Mouse (Mus musculus): ENCODE measurements at regions not wholly inside any gene's neighbourhood (a gene's known extent, or its start where the extent isn't known, plus 50 kb on each side); places are given as distances from the start of the nearest gene placed in this dataset.

DNA sequence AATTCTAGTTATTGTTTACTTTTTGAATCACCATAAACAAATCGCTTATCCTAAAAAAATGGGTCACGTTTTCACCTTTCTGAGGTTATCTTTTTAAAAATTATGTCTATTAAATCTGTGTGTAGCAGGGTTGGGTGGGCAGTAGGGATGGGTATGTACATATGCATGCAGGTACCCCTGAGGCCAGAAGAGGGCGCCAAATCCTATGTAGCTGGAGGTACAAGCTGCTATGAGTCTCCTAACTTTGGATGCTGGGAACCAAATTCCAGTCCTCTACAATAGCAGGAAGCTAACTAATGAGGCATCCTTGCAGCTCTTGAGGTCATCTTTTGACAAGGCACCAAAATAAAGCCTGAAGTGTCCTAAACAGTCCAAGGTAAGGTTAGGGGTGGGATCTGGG, 714.8 kb upstream of the Sox9 start:
- DNase-seq (ENCODE audit: extremely low spot score in 1 of 2, low spot score in 1 of 2), result no peak

DNA sequence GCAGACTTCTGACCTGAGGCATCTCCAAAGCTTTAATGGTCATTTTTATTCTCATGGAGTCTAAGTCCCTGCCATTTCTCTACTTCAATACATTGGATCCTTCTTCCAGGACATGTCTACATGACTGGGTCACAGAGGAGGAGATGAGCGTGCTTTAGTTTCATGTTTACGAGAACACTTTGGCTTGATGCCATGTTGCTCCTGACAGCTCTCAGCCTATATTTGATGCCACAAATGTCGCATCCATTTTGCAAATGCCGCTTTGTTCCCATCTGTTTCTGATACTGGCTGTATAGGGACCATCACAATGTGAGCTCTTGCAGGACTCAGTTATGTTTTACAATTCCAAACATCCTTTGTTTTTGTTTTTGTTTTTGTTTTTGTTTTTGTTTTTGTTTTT, 713.2 kb upstream of the Sox9 start:
- no peak for DNase-seq (ENCODE audit: extremely low spot score in 1 of 2, low spot score in 1 of 2)

DNA sequence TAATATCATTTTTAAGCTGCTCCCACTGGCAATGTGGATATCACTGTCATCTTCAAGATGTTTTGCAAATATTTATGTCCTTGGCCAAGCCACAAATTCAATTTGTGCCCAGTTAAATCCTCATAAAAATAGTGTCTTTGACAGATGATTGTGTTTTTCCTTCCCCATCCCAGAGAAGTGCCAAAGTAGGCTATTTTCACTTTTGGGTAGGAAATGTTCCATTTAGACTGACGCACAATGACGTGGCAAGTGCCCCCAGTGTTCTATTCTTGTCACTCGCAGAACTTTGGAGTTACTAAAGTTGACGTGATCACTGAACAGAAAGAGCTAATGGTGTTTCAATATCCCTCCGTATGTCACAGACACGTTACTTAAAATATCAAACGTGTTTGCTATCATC, 710.5 kb upstream of the Sox9 start:
- DNase-seq (ENCODE audit: extremely low spot score in 1 of 2, low spot score in 1 of 2), result peak; percentile 24 to 67

DNA sequence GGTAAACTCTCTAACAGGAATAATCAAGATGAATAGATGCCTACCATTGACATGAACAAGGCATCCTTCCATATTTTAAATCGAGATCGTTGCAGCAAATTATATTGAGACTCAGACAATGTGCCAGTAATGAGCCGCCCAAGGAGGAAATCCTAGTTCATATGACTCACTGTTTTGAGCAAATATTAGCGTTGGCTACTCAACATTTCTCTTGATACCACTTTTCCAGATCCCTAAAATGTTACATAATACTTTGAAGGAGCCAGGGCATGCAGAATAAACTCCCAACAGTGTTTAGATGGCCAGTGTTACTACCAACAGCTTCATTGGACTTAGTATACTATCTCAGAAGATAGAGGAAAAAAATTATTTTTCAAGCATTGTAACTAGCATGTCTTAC, 700.6 kb upstream of the Sox9 start:
- DNase-seq (ENCODE audit: extremely low spot score in 1 of 2, low spot score in 1 of 2), result no peak

DNA sequence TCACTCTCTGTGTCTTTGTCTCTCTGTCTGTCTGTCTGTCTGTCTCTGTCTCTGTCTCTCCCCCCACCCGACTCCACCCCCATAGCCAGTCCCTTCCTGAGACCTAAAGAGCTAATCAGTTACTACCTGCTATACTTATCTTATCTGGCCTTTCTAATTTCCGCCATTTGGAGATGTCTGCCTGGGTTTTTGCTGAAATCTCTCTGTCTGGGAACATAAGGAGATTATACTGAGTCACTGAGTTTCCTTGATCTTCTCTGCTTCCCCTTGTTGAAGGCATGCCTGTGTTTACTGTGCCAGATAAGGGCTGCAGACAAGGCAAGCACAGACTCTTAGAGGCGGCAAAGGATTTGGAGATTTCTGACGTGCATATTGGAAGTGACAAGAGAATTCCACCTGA, 699.0 kb upstream of the Sox9 start:
- DNase-seq (ENCODE audit: extremely low spot score in 1 of 2, low spot score in 1 of 2), result no peak

DNA sequence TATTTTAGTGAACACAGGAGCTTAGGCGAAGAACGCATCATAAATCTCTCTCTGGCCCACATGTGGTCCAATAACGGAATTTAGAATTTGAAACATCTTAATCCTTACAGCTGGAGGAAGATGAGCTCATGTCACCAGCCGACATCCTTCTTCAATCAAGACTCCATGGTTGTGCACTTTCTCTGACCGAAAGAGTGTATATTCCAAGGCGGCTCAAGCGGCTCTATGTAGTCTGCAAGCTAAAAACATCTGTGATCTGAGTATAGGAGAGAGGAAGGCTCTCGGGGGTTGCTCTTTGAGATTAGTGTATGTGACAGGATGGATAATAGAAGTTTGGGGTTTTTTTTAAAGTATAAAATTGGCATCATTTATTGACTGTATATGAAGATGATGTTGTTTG, 689.9 kb upstream of the Sox9 start:
- DNase-seq (ENCODE audit: extremely low spot score in 1 of 2, low spot score in 1 of 2), result no peak

DNA sequence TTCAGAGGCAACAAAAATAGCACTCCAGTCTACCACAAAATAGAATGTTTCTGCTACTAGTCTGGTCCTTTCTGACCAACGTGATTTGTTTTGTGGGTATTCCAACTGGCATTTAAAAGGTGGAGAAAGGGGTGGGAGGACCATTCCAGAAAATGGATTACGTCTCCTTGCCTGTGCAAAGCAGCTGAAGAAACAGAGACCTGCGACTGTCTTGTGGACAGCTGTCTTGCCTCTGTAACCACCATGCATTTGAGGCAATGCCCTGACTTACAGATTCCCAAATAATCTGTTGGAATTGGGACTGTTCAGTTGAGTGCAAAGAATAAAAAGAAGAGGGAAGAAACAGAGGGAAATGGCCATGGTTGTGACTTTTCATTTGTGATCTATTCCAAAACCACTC, 687.0 kb upstream of the Sox9 start:
- DNase-seq (ENCODE audit: extremely low spot score in 1 of 2, low spot score in 1 of 2), result no peak

DNA sequence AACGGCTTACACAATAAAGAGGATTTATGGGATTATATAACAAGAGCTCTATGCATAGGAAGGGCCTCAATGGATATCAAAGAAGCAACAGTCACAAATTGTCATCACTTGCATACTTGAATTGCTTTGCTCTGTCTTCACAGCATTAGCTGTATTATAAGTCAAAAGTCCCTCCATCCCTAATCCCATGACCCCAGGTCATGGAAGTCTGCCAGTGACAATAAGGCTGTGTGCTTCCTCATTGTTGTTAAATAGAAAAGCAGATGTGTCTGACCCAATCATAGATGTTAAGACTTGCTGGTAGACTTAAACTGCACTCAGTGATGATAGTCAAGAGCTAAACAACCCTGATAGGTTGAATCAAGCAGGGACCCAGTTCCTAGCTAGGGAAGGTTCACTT, 683.9 kb upstream of the Sox9 start:
- DNase-seq (ENCODE audit: extremely low spot score in 1 of 2, low spot score in 1 of 2), result no peak

DNA sequence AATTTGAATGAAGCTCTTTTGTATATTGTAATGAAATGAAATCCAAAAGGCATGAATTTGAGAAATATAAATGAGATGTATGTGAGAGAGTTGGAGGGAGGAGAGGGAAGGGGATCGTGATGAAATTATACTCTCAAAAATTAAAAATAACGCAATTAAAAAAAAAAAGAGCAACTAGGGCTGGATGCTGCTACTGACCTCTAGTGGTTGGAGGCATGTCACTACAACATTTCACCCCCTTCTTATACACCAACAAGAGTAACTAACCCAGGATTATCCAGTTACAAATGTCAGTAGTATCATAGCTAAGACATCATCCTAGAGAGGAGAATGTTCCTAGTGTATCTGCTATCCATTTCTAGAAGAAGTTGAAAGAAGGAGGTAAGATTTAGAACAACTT, 678.8 kb upstream of the Sox9 start:
- no peak for DNase-seq (ENCODE audit: extremely low spot score in 1 of 2, low spot score in 1 of 2)

DNA sequence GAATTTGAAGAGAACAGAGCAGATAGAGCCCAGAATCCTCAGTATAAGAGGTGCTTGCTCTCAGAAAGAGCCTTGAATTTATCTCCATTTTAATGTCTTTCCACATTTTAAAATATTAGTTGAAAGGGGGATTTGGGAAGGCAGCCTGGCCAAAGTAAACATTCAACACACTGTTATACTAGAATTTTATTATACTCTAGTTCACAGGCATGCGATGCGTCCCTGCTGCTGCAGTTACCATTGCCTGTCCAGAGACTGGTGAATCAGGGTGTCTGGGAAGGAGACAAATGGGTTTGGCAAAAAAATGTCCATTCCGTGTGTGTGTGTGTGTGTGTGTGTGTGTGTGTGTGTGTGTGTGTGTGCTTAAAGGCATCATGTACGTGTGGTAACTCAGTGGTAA, 675.1 kb upstream of the Sox9 start:
- peak in 1 of 2 experiments; percentile 9 for DNase-seq (ENCODE audit: extremely low spot score in 1 of 2, low spot score in 1 of 2)

DNA sequence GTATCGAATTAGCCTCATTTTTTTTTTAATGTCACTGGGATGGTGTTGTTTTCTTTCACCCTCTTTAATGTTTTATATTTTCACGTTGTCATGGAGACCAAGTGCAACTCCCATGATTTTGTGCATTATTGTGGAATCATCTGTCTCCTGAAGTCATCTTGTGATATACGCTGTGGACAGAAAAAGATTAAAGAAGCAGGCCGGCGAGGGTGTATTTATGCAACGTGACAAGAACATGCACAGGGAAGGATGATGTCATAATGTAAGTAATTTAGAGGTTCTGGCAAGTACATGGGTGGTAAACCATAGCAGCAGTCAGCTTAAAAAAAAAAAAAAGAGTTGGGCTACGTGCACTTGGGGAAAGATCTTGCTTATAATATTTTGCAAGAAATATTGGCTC, 674.7 kb upstream of the Sox9 start:
- DNase-seq (ENCODE audit: extremely low spot score in 1 of 2, low spot score in 1 of 2), result peak; percentile 59 to 62

DNA sequence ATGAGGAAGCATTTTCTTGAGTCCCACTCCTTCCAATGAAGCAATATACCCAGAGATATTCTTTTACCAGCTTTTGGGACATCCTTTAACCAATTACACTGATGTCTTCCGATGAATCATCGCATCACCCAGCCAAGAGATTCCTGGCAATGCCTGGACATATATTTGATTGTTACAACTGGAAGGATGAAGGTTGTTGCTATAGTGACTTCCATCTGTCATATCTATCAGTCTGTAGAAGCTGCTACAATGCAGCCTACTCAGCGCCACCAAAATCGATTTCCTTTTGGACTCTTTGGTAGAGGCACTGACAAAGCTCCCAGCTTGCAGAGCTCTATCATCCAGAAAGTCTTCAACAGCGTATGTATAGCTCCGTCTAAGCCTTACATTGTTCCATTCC, 661.0 kb upstream of the Sox9 start:
- DNase-seq (ENCODE audit: extremely low spot score in 1 of 2, low spot score in 1 of 2), result peak in 1 of 2 experiments; percentile 49

DNA sequence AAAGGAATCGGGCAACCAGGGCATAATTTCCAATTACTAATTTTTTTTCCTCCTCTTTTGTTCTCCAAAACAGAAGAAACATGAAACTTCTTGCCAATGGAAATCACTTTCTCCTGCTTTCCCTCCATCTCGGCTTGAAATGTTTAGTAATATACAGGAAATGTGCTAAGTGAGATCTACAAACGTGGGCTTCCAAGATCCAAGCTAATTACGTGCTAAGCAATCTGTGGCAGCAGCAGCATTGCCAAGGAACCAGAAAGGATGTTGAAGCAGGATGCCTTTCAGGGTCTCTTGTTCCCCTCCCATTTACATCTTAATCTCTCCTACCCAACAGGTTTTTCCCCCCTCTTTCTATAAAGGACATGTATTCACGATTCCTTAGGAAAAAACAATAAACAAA, 660.2 kb upstream of the Sox9 start:
- peak in 1 of 2 experiments; percentile 23 for DNase-seq (ENCODE audit: extremely low spot score in 1 of 2, low spot score in 1 of 2)

DNA sequence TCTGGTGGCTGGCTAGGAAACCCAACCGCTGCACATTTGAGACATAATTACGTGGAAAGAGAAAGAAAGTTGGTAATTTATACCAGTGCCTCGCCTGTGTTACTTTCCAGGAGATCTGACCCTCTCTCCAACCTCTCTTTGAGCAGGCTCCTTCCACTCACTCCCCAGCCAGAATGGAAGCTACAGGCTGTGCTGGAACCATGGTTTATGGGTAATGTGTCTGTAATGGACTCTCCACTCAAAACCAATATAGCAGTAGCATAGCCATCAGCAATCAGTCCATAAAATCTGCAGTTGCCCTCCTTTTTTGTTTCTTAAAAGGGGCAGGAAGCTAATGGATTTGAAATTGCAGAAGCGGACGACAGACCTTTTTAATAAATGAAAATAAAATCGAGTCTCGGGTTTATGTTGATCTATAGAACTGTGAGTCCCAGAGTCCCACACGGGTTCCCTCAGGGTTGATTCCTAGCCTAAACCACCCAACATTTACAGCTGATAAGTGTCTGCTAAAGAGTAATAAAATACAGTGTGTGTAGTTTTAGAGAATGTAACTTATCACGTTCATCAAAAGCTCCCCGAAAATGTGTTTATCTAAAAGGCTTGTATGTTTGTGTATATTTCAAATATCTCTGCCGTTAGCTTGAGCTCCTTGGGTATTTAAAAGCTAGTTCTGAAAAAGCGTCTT, 656.6 kb upstream of the Sox9 start:
- DNase-seq (ENCODE audit: extremely low spot score in 1 of 2, low spot score in 1 of 2), result no peak

DNA sequence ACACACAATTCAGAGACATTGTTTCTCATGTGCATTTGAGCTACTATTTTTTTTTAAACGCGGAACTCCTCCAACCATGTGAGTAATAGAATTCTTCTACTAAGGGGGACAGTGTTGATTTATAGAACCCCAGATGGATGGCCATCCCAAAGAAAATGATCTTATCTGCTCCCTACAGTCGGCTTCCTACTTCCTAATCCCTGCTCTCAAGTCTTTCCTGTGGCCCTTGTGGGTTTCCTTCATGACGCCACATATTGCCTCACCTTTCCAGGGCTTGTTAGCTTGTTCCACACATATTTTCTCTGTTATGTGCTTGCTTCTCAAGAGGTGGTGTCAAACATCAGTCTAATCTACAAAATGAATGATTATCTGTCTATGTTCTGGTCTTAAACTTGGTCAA, 651.9 kb upstream of the Sox9 start:
- DNase-seq (ENCODE audit: extremely low spot score in 1 of 2, low spot score in 1 of 2), result no peak

DNA sequence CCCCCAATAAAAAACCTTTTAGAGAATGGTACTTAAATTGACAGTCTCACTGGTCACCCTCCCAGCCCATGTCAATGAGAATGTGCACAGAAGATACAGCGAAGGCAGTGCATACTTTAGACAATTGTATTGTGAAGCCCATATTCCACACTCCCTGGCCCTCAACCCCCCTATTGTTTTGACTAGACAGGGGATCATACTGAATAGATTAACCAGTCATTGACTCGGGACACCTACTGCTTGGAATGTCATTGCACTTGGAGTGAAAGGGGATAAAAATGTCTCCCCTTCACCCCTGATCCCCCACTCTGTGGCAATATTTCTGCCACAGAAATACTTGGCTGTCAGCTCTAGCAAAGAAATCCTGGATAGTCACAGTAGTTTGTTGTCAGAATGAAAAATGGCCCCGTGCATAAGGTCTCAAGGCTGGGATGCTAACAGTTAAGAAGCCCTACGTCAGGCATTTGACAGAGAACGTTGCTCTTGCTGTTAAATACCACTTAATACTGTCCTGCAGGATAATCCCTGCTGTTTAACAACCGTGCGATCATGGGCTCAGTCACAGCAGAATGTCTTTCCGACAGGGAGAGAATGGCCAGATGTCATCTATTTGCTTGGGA, 644.5 kb upstream of the Sox9 start:
- no peak for DNase-seq (ENCODE audit: extremely low spot score in 1 of 2, low spot score in 1 of 2)

DNA sequence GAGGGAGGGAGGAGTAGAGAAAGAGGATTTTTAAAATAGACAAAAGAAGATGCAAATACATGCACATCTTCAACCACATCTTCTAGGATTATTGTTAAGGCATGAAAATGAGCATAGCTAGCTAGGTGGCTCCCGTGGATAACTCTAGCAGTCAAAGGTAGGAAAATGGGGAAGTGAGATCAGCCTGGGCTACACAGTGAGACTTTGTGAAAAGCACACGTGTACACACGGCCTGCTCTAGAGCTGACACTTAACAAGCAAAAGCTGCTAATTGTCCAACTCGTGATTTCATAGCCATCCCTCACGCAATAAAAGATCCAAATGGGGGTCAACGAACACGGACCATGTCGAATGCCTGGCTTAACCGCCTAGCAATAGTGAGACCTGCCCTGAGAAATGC, 642.0 kb upstream of the Sox9 start:
- DNase-seq (ENCODE audit: extremely low spot score in 1 of 2, low spot score in 1 of 2), result no peak

DNA sequence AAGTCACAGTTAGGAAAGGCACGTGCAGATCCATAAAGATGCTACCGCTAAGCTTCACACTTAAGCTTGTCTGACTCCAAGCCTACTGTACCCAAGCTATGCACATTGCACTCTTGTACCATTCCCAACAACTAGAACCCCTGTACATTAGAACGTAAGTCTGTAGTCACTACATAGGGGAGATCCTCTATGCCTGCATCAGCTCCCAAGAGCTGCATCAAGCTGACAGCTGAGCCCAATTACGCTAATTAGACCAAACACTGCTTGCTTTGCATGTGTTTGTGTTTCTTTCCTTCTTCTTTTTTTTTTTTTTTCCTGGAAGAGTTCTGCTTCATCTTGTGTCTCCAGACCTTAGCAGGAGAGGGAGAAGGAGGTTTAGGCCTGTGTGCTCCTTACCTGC, 641.5 kb upstream of the Sox9 start:
- no peak for DNase-seq (ENCODE audit: extremely low spot score in 1 of 2, low spot score in 1 of 2)

DNA sequence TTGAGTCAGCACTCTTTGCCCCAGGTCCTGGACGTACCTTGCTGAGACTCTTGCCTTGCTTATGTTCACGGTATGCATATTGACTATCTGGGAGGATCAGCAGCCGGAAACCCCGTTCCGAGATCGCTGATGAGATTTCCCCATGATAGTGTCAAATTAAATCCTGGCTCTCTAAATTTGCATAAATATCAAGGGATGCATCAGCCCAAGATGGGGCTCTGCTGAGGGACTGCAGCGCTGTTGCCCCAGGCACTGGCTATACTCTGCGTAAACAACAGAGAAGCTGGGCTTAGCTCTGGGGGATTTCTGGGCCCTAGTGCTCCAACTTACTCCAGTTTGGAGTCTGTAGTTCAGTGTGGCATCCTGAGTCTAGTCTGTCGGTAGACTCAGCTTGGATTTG, 641.1 kb upstream of the Sox9 start:
- DNase-seq (ENCODE audit: extremely low spot score in 1 of 2, low spot score in 1 of 2), result no peak

DNA sequence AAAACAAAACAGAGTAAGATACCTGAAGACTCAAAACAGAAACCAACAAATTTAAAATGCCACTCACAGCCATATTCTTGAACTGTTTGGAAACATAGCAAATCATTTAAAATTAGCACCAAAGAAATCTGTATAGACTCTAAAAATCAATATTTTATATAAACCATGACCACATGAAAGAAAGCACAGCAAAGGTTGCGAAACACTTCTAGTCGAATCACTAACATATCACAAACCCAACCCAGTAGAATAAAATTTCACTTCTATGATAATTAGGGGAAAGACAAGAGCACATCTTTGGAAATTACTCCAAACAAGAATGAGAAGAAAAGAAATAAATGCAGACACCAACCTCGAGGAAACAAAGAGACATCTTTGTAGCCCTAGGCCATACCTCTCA, 630.0 kb upstream of the Sox9 start:
- DNase-seq (ENCODE audit: extremely low spot score in 1 of 2, low spot score in 1 of 2), result no peak

DNA sequence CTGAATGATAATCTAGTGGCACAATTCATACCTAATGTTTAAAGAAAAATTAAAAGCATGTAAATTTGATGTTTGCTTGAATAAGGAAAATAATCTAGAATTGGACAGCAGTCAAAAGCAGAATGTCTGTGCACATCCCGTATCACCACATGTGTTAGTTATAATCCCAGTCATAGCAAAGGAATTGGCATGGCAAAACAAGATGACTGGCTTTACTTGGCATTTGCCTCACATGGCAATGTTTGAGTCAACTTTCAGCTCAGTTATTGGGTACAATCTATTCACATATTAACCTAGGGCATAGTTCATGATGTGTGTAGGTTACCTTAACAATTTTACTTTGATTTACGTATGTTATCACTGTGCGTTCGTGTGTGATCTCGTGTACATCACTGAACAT, 628.8 kb upstream of the Sox9 start:
- no peak for DNase-seq (ENCODE audit: extremely low spot score in 1 of 2, low spot score in 1 of 2)

DNA sequence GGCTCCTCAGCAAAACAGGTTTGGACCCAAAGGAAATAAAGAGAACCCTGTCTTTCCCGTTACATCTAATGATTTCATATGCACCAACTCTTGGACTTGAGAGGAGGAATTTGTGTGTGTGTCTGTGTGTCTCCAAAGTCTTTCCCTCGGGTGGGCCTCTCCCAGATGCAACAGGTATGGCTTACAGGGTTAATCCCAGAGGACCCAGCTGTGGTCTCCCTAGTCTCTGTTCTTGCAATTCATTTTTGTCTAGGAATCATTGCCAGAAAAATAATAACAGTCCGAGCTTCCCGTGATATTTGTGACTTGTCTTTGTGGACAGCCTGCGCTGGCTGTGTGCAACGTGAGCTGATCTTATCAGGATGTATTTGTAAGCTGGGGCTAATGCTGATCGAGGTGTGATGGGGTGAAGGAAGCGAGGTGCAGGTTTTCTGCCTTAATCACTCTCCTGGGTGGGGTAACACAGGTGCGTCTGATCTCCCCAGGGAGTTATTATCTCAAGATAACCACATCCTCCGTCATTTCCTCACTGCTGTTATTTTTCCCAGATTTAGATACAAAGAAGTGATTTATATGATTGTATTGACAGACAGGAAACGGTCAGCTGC, 627.2 kb upstream of the Sox9 start:
- no peak for DNase-seq (ENCODE audit: extremely low spot score in 1 of 2, low spot score in 1 of 2)

All from frontal cortex, adult 2 months (tissue).